Mouse (Mus musculus) forebrain, embryonic 10.5 days (tissue): ENCODE measurements around the gene Tfeb. TPM values are rescaled to one million over a fixed set of nuclear protein-coding genes. Genes with fewer than 3 reads are reported as not detected.

Experiments used
- DNase-seq: peaks from one replicate; pipeline ENCODE4 v3.0.0-alpha.2; 2017; ENCODE audit warnings: low spot score; ENCODE audit errors: extremely low spot score
- H3K27ac ChIP-seq: fragments of 300-500 bp; sonication (generic); 2 replicates; pipeline ENCODE4 v1.5.1; 2016; ENCODE audit warnings: mild to moderate bottlenecking
- H3K27me3 ChIP-seq: fragments of 300-500 bp; sonication (generic); 2 replicates; pipeline ENCODE4 v1.6.1; 2016; ENCODE audit warnings: mild to moderate bottlenecking; ENCODE audit not compliant: poor library complexity, severe bottlenecking
- H3K36me3 ChIP-seq: fragments of 300-500 bp; sonication (generic); replicated peaks from 2 replicates; pipeline ENCODE4 v1.6.1; 2016; ENCODE audit warnings: mild to moderate bottlenecking, moderate library complexity
- H3K4me1 ChIP-seq: fragments of 300-500 bp; sonication (generic); 2 replicates; pipeline ENCODE4 v1.6.1; 2016
- H3K4me3 ChIP-seq: fragments of 300-500 bp; sonication (generic); 2 replicates; pipeline ENCODE4 v1.5.1; 2016; ENCODE audit warnings: mild to moderate bottlenecking, moderate library complexity
- H3K9me3 ChIP-seq: fragments of 300-500 bp; sonication (generic); 2 replicates; pipeline ENCODE4 v1.6.1; 2016; ENCODE audit warnings: mild to moderate bottlenecking, moderate library complexity
- WGBS: fragments of 180-500 bp; shearing (Covaris S2); methylation state at CpG from one replicate; pipeline ENCODE4 v1.1.7; 2016; 5-methylcytosine and 5-hydroxymethylcytosine counted together
- polyA plus RNA-seq: library from polyadenylated mRNA; unstranded; fragments of >200 nt; fragmentation: Nextera tagmentation; extraction: Ambion mirVana; gene quantifications from 2 replicates; pipeline ENCODE4 v1.2.1, GENCODE M21; 2016

Tfeb gene
- polyA plus RNA-seq, 1 experiment from 2014 or later = 2.2 TPM

- Histone ChIP-seq H3K36me3 (no peaks in the 10 kb centered on the region), H3K4me3 (no peak overlapping the region), H3K9me3 (peaks cover 4% of the 10 kb centered on the region; the same call in 1 of the 2 replicates), H3K4me1 (0 out of 2 replicates have a peak, but pooled peaks cover 4% of the 10 kb centered on the region), H3K27me3 (no peaks in the 10 kb centered on the region), H3K27ac (0 out of 2 replicates have a peak overlapping the region, but pooled peaks have one; percentile 21)
- DNase-seq = no peak
- 78% methylated on average over 14 of the region's 14 CpGs for WGBS
Measured at GRCm38 (mm10) chr17:47748791-47749553, 12.1 kb downstream of the Tfeb start.

- H3K4me1 ChIP-seq = 0 out of 2 replicates have a peak, but pooled peaks cover 4% of the 10 kb centered on the region
- H3K27ac ChIP-seq = no peak overlapping the region
- H3K4me3 ChIP-seq = no peak overlapping the region
- H3K36me3 ChIP-seq = no peaks in the 10 kb centered on the region
- DNase-seq = no peak
- 78% methylated on average over 3 of the region's 3 CpGs for WGBS
- peaks cover 4% of the 10 kb centered on the region; the same call in 1 of the 2 replicates for H3K9me3 ChIP-seq
- H3K27me3 ChIP-seq = no peaks in the 10 kb centered on the region
Measured at GRCm38 (mm10) chr17:47749626-47750025, 12.8 kb downstream of the Tfeb start.

- Histone ChIP-seq H3K9me3 (no peaks in the 10 kb centered on the region), H3K36me3 (no peaks in the 10 kb centered on the region), H3K27me3 (no peaks in the 10 kb centered on the region), H3K4me3 (no peak overlapping the region), H3K27ac (no peak overlapping the region), H3K4me1 (0 out of 2 replicates have a peak, but pooled peaks cover 4% of the 10 kb centered on the region)
- DNase-seq = no peak
- 64% methylated on average over 6 of the region's 6 CpGs for WGBS
Measured at GRCm38 (mm10) chr17:47750101-47750500, 13.3 kb downstream of the Tfeb start.

- no peak for DNase-seq
- WGBS = 77% methylated on average over 5 of the region's 5 CpGs
- no peak overlapping the region for H3K27ac ChIP-seq
Measured at GRCm38 (mm10) chr17:47751811-47752210, 15.0 kb downstream of the Tfeb start.

GRCm38 (mm10) chr17:47753130-47753775 lies 16.4 kb downstream of the Tfeb start:
- Histone ChIP-seq H3K9me3 (no peaks in the 10 kb centered on the region), H3K4me3 (no peak overlapping the region), H3K27me3 (no peaks in the 10 kb centered on the region), H3K27ac (no peak overlapping the region), H3K4me1 (peaks cover 11% of the 10 kb centered on the region; the same call in 1 of the 2 replicates), H3K36me3 (no peaks in the 10 kb centered on the region)
- DNase-seq = no peak
- WGBS = 90% methylated on average over 8 of the region's 8 CpGs

More at GRCm38 (mm10) chr17:47751811-47752210, 15.0 kb downstream of the Tfeb start:
- H3K4me3 ChIP-seq = no peak overlapping the region
- no peaks in the 10 kb centered on the region for H3K9me3 ChIP-seq
- H3K36me3 ChIP-seq = no peaks in the 10 kb centered on the region
- no peaks in the 10 kb centered on the region for H3K27me3 ChIP-seq
- H3K4me1 ChIP-seq = peaks cover 9% of the 10 kb centered on the region; the same call in 1 of the 2 replicates

- WGBS = 79% methylated on average over 10 of the region's 13 CpGs
- H3K4me1 ChIP-seq = peaks cover 11% of the 10 kb centered on the region; the same call in 1 of the 2 replicates
Measured at GRCm38 (mm10) chr17:47754246-47754645, 17.4 kb downstream of the Tfeb start.

GRCm38 (mm10) chr17:47756366-47756765 lies 19.5 kb downstream of the Tfeb start:
- WGBS = 31% methylated on average over 6 of the region's 6 CpGs
- Histone ChIP-seq H3K4me1 (peaks cover 7% of the 10 kb centered on the region), H3K27me3 (peaks cover 3% of the 10 kb centered on the region; the same call in 1 of the 2 replicates), H3K4me3 (no peak overlapping the region), H3K9me3 (no peaks in the 10 kb centered on the region), H3K27ac (no peak overlapping the region), H3K36me3 (no peaks in the 10 kb centered on the region)
- DNase-seq = no peak

More at GRCm38 (mm10) chr17:47754246-47754645, 17.4 kb downstream of the Tfeb start:
- no peak overlapping the region for H3K4me3 ChIP-seq
- DNase-seq = no peak
- no peak overlapping the region for H3K27ac ChIP-seq
- H3K36me3 ChIP-seq = no peaks in the 10 kb centered on the region
- H3K9me3 ChIP-seq = no peaks in the 10 kb centered on the region
- no peaks in the 10 kb centered on the region for H3K27me3 ChIP-seq

GRCm38 (mm10) chr17:47757056-47757610 lies 20.3 kb downstream of the Tfeb start:
- no peak for DNase-seq
- Histone ChIP-seq H3K9me3 (no peaks in the 10 kb centered on the region), H3K27me3 (peaks cover 3% of the 10 kb centered on the region; the same call in 1 of the 2 replicates), H3K36me3 (no peaks in the 10 kb centered on the region), H3K4me1 (peaks cover 7% of the 10 kb centered on the region), H3K4me3 (no peak overlapping the region), H3K27ac (no peak overlapping the region)
- WGBS = 88% methylated on average over 7 of the region's 7 CpGs

- Histone ChIP-seq H3K36me3 (no peaks in the 10 kb centered on the region), H3K9me3 (no peaks in the 10 kb centered on the region), H3K4me3 (no peak overlapping the region), H3K4me1 (peaks cover 13% of the 10 kb centered on the region), H3K27ac (no peak overlapping the region), H3K27me3 (peaks cover 3% of the 10 kb centered on the region; the same call in 1 of the 2 replicates)
- no peak for DNase-seq
- WGBS = 72% methylated on average over 15 of the region's 15 CpGs
Measured at GRCm38 (mm10) chr17:47759702-47760410, 23.0 kb downstream of the Tfeb start.

- H3K27ac ChIP-seq = no peak overlapping the region
- WGBS = 83% methylated on average over 7 of the region's 7 CpGs
Measured at GRCm38 (mm10) chr17:47762028-47762427, 25.2 kb downstream of the Tfeb start.

GRCm38 (mm10) chr17:47762518-47763340 lies 25.9 kb downstream of the Tfeb start:
- Histone ChIP-seq H3K27ac (peak overlapping the region; percentile 53; the same call in 1 of the 2 replicates), H3K36me3 (no peaks in the 10 kb centered on the region), H3K4me3 (no peak overlapping the region), H3K9me3 (no peaks in the 10 kb centered on the region), H3K27me3 (peaks cover 11% of the 10 kb centered on the region; the same call in 1 of the 2 replicates), H3K4me1 (peaks cover 6% of the 10 kb centered on the region)
- WGBS = 82% methylated on average over 13 of the region's 13 CpGs
- no peak for DNase-seq

More at GRCm38 (mm10) chr17:47762028-47762427, 25.2 kb downstream of the Tfeb start:
- no peaks in the 10 kb centered on the region for H3K9me3 ChIP-seq
- DNase-seq = no peak
- H3K4me1 ChIP-seq = peaks cover 6% of the 10 kb centered on the region
- peaks cover 4% of the 10 kb centered on the region; the same call in 1 of the 2 replicates for H3K27me3 ChIP-seq
- no peaks in the 10 kb centered on the region for H3K36me3 ChIP-seq
- no peak overlapping the region for H3K4me3 ChIP-seq
